In genomic region chr19:24753617-24754439, GRCm38 (mm10) we compare ENCODE assay signal across 9 mouse cellular contexts.
DNase-seq lines count a peak whose midpoint lies in the region; ATAC-seq and TF ChIP-seq lines count a peak whose summit lies in the region.
"Had no signal": no experiment of that assay in that cellular context is flagged by ENCODE, and none has a peak within 500 bp of the region (broad histone marks: within the 10 kb centered on the region; RNA-seq: fewer than 3 reads in every experiment).

No protein-coding gene starts in this region.

- H3K27ac ChIP-seq in heart, adult 2 months, result no peak overlapping the region; the same call in 1 of the 2 replicates
- 0 out of 2 replicates have a peak overlapping the region, but pooled peaks have one; percentile 11 for H3K27ac ChIP-seq in embryonic facial prominence, embryonic 10.5 days (replicated peaks)
- H3K27ac ChIP-seq in hindbrain, embryonic 14.5 days, result no peak overlapping the region
- H3K27ac ChIP-seq: liver, embryonic 14.5 days had no signal

- TF ChIP-seq CTCF in heart, adult 2 months (IDR thresholded peaks at IDR 0.05), result no peak

- TF ChIP-seq EP300 in heart, adult 2 months (IDR thresholded peaks at IDR 0.05; ENCODE audit: insufficient read depth, low read depth, low read length), result 0 out of 2 replicates have a peak, but pooled peaks have one; percentile 36

- intact Hi-C loops in heart, adult 2 months (cut with DNase I), result no loop called here
- intact Hi-C loops in heart, postnatal 25 days (cut with DNase I), result loop anchor here (5.0 kb wide), 1 partner anchor 33 kb away; no protein-coding TSS in a partner anchor

- H3K9me3 ChIP-seq in embryonic facial prominence, embryonic 10.5 days, result no peaks in the 10 kb centered on the region
- no peaks in the 10 kb centered on the region for H3K9me3 ChIP-seq in hindbrain, embryonic 14.5 days (ENCODE audit: control insufficient read depth, low read length)

- no peaks in the 10 kb centered on the region for H3K27me3 ChIP-seq in heart, adult 2 months (ENCODE audit: control insufficient read depth, insufficient read depth, low read length)
- no peaks in the 10 kb centered on the region for H3K27me3 ChIP-seq in embryonic facial prominence, embryonic 10.5 days (replicated peaks; ENCODE audit: low read depth, poor library complexity, severe bottlenecking)
- no peaks in the 10 kb centered on the region for H3K27me3 ChIP-seq in hindbrain, embryonic 14.5 days (ENCODE audit: control insufficient read depth, insufficient read depth, low read length)

- no peak for TF ChIP-seq POLR2A in heart, adult 2 months (IDR thresholded peaks at IDR 0.05; ENCODE audit: insufficient read depth, low read depth, low read length)

- H3K4me1 ChIP-seq in heart, adult 2 months (ENCODE audit: control insufficient read depth, insufficient read depth, low read length), result peaks cover 7% of the 10 kb centered on the region
- H3K4me1 ChIP-seq in embryonic facial prominence, embryonic 10.5 days, result peaks cover 12% of the 10 kb centered on the region
- H3K4me1 ChIP-seq in hindbrain, embryonic 14.5 days (replicated peaks; ENCODE audit: control insufficient read depth, insufficient read depth, low read length), result no peaks in the 10 kb centered on the region; the same call in 1 of the 2 replicates

- peak; percentile 55; the same call in 1 of the 2 replicates for ATAC-seq in hindbrain, embryonic 14.5 days (ENCODE audit: low FRiP score)
- ATAC-seq in CD4-positive, CD25-positive, alpha-beta regulatory T cell, adult 4 months, result no peak

- peak; percentile 32 to 35 for DNase-seq in heart, adult 2 months
- DNase-seq in heart, postnatal 25 days (ENCODE audit: low spot score), result no peak
- no peak for DNase-seq in embryonic facial prominence, embryonic 10.5 days (ENCODE audit: low spot score)
- DNase-seq in hindbrain, embryonic 14.5 days (ENCODE audit: low spot score), result peak; percentile 44
- DNase-seq in lung, postnatal 4 days, result peak; percentile 29 to 50
- no peak for DNase-seq in cerebellum, adult 9-10 months
- no peak for DNase-seq in cerebellum, adult 11-12 months

- H3K9ac ChIP-seq in heart, adult 2 months (ENCODE audit: low read depth, low read length), result no peak overlapping the region
- H3K9ac ChIP-seq in hindbrain, embryonic 14.5 days, result no peak overlapping the region
- H3K9ac ChIP-seq: liver, embryonic 14.5 days had no signal

- 32% methylated on average over 14 of the region's 14 CpGs for WGBS in heart, adult 2 months
- 66% methylated on average over 14 of the region's 14 CpGs for WGBS in embryonic facial prominence, embryonic 10.5 days
- 47% methylated on average over 14 of the region's 14 CpGs for WGBS in hindbrain, embryonic 14.5 days

- H3K4me3 ChIP-seq in heart, adult 2 months, result no peak overlapping the region
- no peak overlapping the region for H3K4me3 ChIP-seq in embryonic facial prominence, embryonic 10.5 days
- no peak overlapping the region for H3K4me3 ChIP-seq in hindbrain, embryonic 14.5 days (replicated peaks; ENCODE audit: low read length)

- H3K79me2 ChIP-seq in heart, adult 2 months (replicated peaks; ENCODE audit: control insufficient read depth, insufficient read depth, low read length), result no peaks in the 10 kb centered on the region; the same call in 1 of the 2 replicates

- no peak overlapping the region for H3K4me2 ChIP-seq in hindbrain, embryonic 14.5 days (replicated peaks)

- peaks cover 5% of the 10 kb centered on the region for H3K36me3 ChIP-seq in heart, adult 2 months (ENCODE audit: control insufficient read depth, insufficient read depth, low read length)
- H3K36me3 ChIP-seq in embryonic facial prominence, embryonic 10.5 days (replicated peaks), result no peaks in the 10 kb centered on the region
- H3K36me3 ChIP-seq in hindbrain, embryonic 14.5 days (replicated peaks; ENCODE audit: control insufficient read depth, insufficient read depth), result no peaks in the 10 kb centered on the region

Comparison
In these comparisons a context has a peak if more than half of its experiments do, and no peak if none do; other contexts are left out.
1. DNase-seq: peak in heart, adult 2 months (2 of 2), hindbrain, embryonic 14.5 days (single experiment) and lung, postnatal 4 days (2 of 2); none in heart, postnatal 25 days (single experiment), embryonic facial prominence, embryonic 10.5 days (single experiment), cerebellum, adult 9-10 months (single experiment) and cerebellum, adult 11-12 months (single experiment).